Mouse (Mus musculus) testis, postnatal 14 days (tissue): Measurements from ENCODE around the gene Gnai2.
A peak's percentile ranks its signal among the peaks of the same experiment; 100 is the strongest.

ENCODE experiments used
- DNase-seq: peaks from one replicate; pipeline ENCODE4 v3.0.0; 2021; ENCODE audit warnings: low spot score

Gene Gnai2

DNA sequence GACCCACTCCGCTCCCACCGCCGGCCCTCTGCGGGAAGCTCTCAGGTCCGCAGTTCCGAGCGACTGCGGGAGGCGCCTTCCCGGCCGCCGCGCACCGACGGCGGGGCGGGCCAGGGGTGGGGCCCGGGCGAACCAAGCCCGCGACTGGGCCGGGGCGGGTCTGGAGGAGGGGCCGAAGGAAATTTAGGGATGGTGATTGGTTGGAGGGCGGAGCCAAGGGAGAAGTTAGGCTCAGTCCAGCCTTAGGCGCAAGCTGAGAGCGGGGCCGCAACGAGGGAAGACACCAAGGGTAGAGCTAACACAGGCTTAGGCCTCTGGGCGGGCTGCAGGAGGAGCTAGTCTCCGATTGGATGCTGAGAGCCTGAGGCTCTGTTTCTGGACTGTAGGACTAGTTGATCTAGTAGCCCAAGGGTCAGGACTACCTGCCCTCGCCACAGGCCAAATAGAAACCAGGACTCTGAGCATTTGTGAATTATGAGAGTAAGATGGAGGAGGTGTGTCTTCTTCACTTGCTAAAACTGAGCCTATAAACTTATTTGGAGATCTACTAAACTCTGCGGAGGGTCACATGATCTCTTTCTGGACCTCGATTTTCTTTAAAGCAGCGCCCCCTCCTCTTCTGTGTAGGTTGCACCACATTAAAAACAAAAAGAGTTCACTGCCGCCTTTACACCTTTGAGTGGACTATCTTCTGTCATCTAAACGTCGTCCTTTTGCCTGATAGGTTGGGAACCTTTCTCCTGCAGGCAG lies at the start of gene Gnai2:
Gene Gnai2, minus strand, starts transcription at position 89 of the 750 bp plus-strand sequence.
- DNase-seq: peak; percentile 94

DNA sequence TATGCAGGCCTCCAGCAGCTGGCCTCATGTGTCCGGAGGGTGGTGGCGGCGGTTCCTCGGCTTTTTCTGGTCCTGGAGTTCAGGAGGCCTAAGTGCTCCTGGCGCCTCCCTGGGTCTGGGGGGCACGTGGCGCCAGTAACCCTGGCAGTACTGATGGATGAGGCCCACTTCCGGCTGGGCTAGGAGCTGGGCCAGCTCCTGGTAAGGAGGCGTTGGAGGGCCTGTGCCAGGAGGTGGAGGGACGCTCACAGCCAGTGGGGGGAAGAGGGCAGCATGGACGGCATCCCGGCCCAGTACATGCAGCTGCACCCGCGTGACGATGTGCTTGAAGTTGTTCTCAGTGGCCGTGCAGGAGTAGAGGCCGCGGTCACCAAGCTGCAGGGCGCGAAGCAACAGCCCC lies 47.2 kb upstream of the Gnai2 start:
- DNase-seq: no peak

DNA sequence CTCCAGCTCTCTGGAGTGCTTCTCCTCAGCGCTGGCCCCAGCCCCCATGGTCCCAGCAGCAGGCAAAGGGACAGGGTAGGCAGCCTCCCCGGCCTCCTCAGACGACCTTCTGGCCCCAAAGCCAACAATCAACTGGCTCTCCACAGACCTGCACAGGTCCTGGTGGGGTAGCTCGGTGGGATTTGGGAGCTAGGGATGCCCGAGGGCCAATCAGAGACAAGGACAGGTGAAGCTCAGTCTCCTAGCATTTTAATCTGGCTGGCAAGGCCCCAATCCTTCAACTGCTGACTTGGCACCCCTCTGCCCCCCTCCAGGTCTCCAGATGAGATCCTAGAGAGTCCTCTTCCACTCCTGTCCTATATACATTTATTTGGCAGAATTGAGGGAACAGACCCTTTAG lies 44.3 kb upstream of the Gnai2 start, which contains the start of gene Gnat1:
Gene Gnat1, minus strand, starts transcription at position 212 of the 400 bp plus-strand sequence.
- no peak for DNase-seq

DNA sequence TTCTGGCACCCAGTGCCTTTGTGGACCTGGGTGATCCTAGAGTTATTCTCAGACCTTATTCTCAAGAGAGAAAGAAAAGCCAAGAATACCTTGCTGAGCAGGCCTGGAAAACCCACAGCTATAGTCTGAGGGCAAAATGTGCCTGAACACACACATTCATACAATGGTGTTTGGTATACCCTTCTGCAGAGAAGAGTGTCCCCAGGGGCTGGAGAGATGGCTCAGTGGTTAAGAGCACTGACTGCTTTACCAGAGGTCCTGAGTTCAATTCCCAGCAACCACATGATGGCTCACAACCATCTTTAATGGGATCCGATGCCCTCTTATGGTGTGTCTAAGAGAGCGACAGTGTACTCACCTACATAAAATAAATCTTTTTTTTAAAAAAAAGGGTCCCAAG lies 43.7 kb upstream of the Gnai2 start:
- no peak for DNase-seq

DNA sequence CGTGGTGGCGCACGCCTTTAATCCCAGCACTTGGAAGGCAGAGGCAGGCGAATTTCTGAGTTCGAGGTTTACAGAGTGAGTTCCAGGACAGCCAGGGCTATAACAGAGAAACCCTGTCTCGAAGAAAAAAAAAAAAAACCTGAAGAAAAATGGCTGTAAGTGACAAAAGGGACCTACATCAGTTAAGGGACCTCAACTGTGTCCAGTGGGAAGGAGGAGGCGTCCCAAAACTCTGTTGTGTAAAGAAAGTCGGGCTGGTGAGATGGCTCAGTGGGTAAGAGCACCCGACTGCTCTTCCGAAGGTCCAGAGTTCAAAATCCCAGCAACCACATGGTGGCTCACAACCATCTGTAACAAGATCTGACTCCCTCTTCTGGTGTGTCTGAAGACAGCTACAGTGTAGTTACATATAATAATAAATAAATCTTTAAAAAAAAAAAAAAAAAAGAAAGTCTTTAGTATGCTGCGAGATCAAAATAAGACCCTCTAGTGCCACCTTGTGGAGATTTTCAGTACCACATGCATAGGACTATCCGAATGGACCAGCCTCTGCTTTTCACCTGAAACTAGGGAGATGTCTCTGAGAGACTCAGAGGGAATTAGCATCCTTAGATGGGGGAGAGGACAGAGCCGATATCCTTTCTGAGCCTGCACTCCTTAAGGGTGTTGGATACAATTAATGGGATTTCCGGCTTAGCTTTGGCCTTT lies 42.8 kb upstream of the Gnai2 start:
- peak; percentile 63 for DNase-seq

DNA sequence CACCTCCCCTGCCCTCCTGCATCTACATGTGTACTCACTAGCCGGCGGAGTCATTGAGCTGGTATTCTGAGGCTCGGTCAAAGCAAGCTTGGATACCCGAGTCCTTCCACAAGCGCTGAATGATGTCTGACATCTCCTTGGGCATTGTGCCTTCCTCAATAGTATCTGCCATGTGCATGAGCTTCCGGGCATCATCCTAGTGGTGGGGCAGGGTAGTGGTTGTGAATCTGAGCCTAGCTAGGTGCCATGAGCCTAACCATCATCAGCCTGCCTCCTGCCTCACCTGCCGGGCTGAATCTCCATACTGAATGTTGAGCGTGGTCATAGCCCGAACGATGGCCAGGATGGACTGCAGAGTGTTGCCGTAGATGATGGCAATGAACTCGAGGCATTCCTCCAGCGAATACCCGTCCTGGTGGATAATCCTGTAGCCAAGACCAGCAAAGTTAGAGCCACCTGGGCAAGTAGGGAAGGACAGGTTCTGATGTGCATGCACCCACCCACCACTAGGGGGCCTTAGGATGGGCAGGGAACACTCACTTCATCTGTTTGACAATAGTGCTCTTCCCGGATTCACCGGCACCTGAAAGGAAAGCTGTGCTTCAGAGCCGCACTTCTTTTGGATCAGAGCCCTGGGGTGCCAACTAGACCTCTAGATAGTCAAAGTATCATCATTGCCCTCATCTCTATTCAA lies 42.1 kb upstream of the Gnai2 start:
- peak; percentile 66 for DNase-seq

DNA sequence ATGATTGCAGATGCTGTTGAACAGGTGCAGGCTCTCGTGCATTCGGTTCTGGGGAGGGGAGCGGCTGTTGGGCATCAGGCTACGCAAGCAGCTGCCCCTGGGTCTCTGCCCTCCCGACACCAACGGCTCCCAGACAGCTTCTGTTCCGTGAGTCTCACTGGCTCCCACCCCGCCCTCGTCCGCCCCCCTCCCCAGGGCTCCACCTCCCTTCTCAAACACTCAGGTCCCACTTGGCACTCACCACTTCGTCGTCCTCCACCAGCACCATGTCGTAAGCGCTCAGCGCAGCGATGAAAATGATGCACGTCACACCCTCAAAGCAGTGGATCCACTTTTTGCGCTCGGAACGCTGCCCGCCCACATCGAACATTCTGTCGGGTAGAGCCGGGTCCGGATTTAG lies 41.1 kb upstream of the Gnai2 start:
- DNase-seq: no peak

DNA sequence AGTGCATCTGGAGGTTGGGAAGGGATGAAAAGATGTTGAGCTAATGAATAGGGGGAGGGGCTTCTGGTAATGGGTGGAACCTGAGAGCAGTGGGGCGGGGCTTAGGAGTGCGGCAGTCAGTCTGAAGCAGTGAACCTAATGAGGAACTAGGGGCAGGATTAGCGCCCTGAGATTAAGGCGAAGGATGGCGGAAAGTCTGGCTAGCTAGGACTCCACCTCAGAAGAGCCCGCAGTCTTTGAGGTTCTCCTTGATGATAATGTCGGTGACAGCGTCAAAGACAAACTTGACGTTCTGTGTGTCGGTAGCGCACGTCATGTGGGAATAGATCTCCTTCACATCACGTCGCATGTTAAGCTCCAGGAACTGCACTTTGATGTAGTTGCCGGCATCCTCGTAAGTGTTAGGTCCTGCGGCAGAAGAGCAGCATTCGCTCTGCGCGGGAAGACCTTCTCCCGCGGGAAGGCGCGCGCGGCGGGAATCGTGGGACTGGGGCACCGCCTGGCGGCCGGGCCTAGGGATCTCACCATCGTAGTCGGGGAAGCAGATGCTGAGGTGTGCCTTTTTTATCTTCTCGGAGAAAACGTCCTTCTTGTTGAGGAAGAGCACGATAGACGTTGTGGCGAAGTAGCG lies 40.6 kb upstream of the Gnai2 start:
- peak; percentile 62 for DNase-seq

DNA sequence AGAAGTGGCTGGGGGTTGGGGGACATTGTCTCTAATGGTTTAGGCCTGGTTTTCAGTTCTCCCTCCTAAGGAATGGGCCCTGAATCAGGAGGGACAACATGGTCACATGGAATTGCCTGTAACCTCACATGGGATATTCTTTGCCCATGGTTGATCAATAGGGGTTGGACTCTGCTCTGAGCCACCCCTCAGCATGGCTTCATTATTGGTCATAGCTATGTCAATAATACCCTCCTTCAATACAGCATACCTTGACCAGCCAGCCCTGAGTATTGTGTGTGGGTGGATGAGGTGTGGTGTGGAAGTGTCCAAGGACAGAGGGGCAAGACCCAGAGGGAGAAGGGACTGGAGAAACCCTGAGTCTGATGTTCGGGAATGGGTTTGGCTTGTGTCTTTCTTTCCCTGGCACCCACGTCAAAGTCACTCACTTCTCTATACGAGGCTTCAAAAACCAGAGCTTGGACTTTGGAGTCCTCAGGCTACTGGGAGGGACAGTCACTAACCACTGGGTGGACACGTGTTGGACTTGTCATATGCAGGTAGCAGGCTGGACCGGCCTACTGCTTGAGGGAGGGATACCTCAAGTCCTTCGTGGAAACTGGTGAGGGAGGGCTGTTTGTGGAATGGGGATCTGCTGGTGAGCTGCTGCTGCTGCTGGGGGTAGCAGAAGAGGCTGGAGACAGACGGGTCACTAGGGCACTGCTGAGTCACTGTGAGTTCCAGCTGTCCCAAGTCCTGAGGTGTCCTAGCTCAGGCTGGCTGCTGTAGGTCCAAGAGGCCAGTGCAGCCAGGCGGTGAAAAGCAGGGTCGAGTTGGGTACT lies 39.7 kb upstream of the Gnai2 start:
- no peak for DNase-seq

DNA sequence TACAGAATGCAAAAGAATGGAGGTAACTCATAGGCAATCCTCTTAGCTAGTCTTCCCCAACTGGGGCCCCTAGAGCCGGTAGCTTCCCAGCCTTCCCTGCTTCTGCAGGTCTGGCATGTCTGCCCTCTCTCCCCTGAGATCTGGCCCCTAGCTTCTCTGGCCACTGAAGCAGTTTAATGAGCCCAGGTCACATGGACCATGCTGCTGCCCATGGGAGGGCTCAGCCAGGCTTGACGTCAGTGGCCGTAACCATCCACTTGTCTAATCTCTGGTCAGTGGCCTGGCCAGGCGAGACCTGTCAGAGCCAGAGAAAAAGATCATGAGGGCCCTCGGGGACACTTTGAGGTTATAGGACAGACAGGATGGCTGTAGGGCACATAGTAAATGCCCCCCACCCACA lies 35.1 kb upstream of the Gnai2 start:
- no peak for DNase-seq

DNA sequence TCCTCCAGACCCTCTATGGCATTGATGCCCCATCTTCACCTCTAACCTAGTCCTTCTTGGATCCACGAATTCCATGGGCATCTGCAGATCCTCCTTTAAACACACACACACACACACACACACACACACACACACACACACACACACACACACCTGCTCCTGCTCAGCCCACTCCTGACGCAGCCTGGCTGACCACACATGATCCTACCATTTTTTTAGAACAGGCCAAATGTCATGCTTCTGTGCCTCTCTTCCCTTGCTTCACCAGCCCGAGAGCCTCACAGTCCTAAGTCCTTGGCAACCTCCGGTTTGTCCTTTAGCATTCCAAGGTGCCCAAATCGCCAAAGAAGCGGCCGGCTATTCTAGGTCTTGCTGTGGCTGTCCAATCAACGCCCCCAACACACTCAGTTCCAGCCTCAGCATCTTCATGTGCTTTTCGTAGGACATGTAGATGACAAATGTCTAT lies 34.3 kb upstream of the Gnai2 start, which contains the start of gene Slc38a3:
Gene Slc38a3, minus strand, starts transcription at position 51 of the 466 bp plus-strand sequence.
- DNase-seq: no peak

DNA sequence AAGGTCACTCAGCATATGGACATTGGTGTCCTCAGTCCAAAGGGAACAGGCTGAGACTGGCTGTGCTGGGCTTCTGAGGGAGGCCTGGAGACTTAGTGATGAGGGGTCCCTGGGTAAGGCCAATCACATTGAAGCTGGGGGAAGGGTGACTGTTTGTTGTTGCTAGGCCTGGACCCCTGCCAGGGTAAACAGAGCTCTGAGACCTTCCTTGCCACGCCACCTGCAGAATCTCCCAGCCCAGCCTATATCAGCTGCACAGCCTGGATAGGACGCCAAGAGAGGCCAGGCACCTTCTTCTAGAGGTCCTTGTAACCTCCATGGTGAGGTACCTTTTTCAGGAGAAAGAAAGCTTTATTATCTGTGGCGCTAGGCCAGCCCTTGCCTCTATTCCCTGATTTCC lies 33.7 kb upstream of the Gnai2 start:
- DNase-seq: no peak

DNA sequence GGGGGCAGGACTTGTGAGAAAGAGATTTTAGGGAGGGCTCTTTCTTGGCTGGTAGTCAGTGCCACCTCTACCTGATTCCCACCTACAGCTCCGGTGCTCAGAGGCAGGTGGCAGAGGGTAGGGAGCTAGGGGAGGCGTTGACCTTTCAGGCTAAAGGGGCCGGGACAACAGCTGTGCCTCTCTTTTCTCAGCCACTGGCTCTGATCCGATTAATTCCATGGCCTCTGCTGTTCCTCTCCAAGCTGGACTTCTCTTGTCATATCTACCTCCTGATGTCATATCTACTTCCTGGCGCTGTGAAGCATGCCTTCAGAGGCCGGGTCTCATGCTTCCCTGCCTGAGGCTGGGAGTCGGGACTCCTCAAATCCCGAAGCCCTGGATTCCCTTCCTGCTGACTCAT lies 32.8 kb upstream of the Gnai2 start:
- DNase-seq: no peak

DNA sequence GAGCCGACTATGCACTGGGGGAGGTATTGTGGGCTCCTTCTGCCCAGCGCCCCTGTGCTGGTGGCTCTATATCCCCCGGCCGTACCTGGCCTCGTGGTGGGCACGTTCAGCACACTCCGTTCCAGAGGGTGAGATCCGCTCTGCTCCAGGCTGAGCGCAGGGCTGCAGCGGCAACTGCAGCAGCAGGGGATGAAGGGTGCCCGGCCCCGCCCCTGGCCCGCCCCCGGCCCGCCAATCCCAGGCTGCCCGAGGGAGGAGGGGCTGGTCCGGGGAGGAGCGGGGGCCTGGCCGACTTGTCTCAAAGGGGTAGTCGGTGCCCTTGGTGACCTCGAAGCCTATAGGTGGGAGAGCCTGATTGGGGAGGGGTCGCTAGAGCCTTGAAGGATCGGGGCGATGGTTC lies 32.1 kb upstream of the Gnai2 start:
- DNase-seq: peak; percentile 44

DNA sequence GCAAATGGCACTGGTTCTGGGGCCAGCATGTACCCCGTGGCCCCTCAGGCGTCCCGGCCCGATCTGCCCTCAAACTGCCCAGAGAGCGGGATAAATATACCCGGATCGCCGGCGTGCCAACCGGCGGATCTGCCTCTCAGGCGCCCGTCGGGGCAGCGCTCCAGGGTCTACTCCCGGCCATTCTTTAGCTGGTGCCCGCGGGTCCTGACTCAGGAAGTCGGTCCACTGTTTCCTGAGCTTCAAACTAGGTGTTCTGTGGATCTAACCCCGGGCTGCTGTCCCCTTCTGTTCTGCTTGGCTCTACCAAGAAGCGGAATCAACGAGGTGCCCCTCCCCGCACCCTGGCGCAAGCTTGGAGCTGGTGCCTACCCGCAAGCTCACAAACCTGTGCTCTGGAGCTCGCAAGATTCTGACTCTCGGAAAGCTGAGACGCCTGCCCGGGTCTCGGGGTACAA lies 31.6 kb upstream of the Gnai2 start:
- DNase-seq: no peak

DNA sequence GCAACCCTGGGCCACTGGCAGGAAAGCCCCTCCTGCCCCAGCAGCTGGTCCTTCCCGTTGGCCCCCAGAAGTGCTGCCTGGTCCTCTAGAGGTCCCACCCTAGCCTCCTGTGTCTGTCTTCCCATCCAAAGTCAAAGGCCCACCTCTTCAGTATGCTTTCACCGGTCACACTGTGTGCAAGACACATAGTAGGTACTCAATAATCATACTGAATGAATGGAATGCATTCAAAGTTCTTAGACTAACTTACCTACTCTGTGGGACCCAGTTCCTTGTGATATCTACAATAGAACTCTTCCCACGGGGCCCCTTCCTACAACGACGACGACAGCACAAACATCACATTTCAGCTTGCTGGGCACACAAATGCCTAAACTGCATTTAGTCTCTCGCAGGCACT lies 30.1 kb upstream of the Gnai2 start:
- DNase-seq: no peak

DNA sequence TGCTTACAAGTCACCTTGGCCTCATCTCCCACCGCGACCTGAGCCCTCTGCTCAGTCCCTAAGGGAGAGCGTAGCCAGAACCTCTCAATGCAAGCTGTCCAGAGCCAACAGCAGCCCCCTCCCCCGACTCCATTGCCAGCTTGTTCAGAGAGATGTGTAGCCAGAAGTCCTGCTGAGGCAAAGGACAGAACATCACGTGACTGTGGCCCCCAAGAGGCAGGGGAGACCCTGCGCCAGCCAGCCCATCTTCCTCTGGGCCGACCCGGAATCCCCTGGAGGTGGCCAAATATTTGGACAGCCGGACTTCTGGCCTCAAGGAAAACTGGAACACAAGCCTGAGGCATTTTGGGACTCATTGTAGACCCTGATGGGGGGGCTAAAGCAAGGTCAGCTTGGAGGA lies 28.4 kb upstream of the Gnai2 start:
- DNase-seq: no peak

DNA sequence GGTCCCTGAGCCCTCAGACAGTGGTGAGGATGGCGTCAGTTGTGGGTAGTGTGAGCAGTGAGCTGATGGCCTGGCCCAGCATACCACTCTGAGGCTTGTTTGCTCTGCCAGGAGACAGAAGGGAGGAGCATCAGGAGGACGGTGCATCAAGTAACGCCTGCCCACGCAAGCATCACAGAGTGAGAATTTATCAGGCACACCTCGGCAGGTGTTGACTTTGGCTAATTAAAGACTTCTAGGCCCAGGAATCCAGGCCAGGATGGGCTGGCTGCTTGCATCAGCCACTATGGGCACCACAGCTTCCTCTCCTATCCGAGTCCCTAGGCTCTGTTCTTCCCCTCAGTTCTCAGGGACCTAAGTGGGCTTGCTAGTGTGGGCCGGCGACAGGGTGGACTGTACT lies 27.2 kb upstream of the Gnai2 start:
- no peak for DNase-seq

DNA sequence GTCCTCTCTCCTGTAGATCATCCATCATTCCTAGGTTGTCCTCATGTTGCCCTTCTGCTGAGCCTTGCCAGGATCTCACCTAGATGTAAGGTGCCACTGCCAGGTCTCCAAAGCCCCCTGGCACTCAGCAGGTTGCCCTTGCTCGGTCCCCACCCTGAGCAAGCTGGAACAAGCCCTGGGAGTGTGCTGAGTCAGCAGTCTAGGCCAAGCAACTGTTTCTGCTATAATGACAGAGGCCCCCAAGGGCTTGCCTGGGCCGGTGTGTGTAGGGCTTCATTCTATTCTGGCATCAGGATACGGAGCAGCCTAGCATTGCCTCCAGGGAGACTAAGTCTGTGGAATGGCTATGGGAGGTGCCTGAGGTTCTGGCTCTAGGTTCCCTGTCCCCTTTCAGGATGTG lies 25.6 kb upstream of the Gnai2 start:
- DNase-seq: no peak

DNA sequence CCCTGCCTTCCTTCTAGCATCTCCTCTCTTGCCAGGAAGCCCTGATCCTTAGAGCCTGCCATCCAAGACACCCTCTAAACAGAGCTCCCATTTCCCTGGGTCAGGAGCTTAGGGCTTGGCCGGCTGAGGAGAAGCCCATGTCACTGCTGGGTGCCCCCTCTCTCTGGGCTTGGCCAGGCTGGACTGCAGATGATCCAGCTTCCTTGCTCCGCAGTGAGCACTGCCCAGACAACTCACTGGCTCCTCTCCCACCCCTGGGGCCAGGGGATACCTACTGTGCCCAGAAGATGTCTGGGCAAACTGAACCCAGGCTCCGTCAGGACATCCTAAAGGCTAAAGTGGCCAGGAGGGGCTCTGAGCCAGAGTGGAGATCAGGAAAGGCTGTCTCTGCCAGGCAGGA lies 24.8 kb upstream of the Gnai2 start:
- DNase-seq: no peak

DNA sequence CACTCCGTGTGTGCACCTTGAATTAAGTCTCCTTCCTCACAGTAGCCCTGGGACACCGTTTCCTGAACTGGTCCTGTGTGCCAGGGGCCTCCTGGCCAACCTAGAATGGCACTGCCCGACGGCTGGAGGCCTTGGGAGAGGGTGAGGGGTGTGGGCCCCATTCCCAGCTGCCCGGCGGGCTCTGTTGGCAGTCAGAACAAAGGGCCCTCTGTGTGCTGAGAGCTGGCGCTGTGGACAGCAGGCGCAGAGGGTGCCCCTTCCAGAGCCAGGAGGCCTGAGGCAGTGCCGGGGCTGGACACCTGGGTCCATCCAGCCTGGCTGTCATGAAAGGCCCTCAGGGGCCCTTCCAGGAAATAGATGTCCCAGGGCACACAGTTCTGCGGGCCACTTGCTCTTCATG lies 24.4 kb upstream of the Gnai2 start:
- DNase-seq: no peak
